Mouse (Mus musculus) gastrocnemius, postnatal 36 days (tissue): ENCODE measurements at regions not wholly inside any gene's neighbourhood (a gene's known extent, or its start where the extent isn't known, plus 50 kb on each side); places are given as distances from the start of the nearest gene placed in this dataset.
A peak's percentile ranks its signal among the peaks of the same experiment; 100 is the strongest.

Source experiments
- DNase-seq, 2 experiments: peaks; one replicate each; pipeline ENCODE4 v3.0.0; 2022
- intact Hi-C: fragments of 180-260 bp; cut with DNase I; formaldehyde crosslinking; loops from one replicate; pipeline ENCODE4 v1.15.1; 2025

DNA sequence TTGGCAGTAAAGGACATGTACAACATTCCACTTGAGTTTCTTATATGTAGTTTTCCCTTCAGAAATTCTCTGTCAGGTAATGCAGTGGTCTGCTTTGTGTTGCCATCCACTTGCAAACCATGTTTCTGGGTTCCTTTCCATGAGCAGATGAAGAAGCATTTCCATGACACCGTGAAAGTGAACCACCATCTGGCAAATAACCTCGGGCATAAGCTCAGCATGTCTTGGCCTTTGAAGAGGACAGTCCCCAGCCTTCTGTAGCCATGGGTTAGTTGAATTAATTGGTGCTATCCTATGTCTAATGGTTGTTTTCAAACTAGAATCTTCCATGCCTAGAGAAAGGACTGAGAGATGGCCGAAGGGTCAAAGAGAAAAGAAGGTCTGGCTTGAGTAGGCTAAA, 414.3 kb upstream of the Id4 start:
- intact Hi-C loops, result no loop called here
- DNase-seq, result no peak

DNA sequence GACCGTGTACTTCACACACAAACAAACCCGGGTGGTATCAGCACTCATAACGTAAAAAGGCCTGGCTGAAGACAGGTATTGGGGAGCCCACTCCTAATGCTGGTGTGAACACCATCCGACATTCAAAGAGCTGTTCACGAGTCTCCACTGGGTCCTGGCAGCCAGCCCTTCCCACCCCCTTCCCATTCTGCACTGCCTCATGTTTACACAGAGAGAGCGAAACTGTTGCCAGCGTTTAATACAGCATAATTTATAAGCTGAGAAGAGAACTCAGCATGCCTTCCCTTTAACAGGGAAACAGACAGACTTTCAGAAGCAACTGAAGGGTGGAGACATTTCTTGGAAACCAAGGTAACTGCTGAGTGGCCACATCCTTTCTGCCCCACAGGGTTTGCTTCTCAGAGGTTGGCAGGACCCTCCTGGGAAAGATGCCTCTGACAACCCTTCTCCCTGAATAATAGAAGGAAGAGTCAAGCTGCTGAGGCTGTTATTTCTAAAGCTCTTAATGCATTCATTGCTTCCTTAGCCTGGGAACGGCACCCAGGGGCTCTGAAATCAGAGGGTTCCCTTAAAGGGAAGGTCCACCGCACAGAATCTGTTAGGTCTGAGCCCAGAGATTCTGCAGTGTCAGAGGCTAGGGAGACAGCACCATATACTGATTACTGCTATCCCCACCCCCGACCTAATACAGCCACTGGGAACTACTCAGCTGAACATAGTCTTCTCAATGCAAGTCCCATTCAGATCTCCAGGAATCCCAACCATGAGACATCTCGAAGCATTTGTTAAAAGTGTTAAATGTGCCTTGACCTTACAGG, 412.4 kb upstream of the Id4 start:
- intact Hi-C loops, result no loop called here
- no peak for DNase-seq

DNA sequence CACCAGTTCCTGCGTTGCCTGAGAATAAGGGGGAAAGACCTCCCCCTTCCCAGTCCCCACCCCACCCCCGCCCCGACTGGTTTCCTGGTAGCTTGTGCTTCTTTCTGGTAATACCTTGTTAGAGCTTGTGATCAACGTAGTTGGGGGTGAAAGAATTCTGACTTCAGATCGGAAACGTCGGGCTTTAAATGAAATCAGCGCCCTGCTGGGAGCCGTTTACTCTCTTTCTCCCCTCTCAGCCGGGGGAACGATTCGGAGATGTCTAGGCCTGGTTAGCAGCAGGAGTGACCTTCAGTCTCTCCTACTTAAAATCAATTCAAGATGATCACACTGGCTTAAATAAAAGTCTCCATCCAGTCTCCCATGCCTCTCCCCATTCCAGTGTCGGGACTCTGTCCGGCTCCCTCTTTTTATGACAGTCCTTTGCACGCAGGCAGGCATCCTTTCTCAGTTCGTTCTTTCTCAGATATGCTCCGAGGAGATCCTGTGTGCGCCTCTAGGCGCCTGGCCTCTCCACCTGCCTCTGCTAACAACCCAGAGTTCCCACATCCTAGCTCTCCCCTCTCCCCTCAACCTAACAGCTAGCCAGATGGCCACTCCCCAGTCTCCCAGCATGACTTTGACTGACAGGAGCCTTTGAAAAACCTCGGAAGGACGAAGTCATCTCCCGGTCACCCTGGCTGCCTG, 405.5 kb upstream of the Id4 start:
- intact Hi-C loops, result no loop called here
- no peak for DNase-seq

DNA sequence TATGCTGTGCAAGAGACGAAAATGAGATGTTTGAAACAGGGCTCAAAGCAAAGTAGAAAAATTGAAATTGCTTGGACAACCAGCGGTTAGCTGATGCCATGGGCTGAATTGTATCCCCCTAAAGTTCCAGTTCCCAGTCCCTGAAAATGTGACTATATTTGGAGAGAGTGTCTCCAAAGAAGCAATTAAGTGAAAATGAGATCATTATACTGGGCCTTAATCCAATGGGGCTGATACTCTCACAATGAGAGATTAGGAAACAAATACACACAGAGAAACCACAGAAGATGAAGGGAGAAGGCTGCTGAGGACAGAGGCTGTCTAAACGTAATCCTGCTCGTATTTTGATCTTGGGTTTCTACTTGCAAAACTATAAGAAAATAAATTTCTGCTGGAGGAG, 402.1 kb upstream of the Id4 start:
- intact Hi-C loops, result no loop called here

DNA sequence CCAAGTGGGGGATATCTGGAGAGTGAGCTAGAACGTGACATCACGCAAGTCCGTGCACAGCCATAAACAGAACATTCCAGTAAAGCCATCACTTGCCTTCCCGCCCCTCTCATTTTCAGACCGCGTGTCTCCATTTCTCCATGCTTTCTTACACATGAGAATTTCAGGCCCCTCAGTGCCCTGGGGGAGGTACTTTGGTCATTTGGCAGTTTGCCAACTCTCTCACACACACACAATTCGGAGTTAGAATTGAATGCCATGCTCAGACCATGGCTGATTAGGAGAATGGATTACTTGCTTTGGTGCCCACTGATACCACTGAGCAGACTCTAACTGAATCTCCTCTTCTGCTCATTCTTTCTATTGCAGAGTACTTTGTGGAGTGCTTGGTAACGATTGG, 400.7 kb upstream of the Id4 start:
- intact Hi-C loops, result no loop called here
- no peak for DNase-seq

More for the DNA sequence above, 402.1 kb upstream of the Id4 start:
- no peak for DNase-seq

DNA sequence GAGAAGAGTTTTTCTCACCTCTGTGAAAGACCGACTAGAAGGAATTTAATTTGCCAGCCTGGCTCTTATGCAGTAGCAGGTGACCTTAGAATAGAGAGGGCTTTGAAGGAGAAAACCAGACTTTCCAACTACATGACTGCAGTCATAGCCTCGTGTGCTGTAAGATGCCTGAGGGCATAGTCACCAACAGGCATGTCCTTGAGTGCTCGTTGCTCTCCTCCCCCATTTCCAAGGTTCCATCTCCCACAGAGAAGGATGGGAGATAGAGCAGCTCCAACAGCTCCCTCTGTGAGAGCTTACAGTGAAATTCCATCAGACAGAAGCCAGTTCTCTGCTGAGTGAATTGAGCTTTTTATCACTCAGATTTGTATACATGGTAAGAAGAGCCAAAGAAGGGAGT, 398.1 kb upstream of the Id4 start:
- intact Hi-C loops, result no loop called here
- no peak for DNase-seq

DNA sequence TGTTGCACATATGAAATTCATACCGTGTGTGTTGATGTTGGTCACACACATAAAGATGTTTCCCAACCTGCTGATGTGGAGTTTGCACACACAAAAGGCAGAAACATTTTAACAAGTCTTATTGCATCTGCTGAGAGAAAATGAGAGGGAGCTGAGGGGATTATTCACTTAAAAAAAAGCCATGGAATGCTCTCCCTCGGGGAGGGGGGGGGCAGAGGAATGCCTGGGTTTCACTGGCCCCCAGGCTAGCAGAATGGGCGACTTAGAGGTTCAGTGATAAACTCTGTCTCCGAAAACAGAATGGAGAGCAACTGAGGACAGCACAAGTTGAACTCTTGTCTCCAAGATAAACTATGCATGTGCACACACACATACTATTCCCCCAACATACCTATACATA, 392.4 kb upstream of the Id4 start:
- intact Hi-C loops, result no loop called here

DNA sequence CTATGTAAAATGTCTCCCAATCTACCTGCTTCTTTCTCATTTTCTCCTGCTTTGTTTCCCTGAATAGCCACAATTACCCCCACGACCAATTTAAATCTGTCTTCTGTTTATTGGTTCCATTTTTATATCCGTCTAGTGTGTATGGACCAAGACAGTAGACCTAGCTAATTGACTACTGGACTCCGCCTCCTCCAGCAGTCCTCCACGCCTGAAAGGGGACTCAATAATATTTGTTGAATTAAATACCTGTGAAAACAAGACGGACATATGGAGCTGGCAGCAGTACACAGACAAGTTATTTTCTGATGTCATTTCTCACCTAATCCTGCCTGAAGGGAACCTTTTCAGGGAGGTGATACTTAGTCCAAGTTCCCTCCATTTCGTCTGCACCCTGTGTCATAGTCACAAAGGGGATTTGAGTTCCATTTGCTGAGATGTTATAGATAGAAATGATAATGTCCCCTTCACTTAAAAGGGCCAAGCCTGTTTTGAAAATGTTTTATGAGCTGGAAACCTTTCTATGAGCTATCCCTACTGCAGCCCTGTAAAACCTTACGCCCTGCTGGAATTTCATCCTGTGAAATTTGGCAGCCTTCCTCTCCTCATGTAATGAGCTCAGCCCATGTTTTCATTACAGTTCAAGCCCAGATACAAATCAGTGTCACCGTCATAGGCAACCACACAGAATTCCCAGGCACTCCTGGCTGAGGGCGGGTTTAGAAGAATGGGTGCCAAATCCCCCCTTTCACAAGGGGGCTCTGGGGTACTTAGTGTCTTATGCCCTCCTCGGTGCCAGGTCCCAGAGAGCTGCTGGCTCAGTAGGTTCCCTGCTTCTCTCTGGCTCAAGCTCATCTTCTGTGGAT, 391.1 kb upstream of the Id4 start:
- intact Hi-C loops, result no loop called here
- peak in 1 of 2 experiments; percentile 17 for DNase-seq

More for the DNA sequence above, 392.4 kb upstream of the Id4 start:
- DNase-seq, result no peak

DNA sequence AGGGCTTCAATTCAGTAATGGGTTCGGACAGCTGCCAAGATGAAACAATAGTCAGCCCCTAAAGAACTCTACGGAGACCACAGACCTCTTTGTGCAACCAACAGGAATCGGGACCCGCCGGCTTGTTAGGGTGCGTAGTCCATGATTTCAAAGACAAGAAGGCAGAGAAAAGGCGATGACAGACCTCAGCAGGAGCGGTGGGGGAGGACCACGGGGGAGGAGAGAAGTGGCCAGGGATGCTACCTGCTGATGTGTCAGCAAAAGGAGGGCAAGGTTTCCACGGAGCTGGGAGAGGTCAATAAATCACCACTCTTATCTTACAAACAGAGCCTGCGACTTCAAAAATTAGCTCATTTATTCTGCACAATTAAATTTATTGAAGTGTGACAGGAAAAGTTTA, 388.4 kb upstream of the Id4 start:
- DNase-seq, result no peak
- intact Hi-C loops, result no loop called here

DNA sequence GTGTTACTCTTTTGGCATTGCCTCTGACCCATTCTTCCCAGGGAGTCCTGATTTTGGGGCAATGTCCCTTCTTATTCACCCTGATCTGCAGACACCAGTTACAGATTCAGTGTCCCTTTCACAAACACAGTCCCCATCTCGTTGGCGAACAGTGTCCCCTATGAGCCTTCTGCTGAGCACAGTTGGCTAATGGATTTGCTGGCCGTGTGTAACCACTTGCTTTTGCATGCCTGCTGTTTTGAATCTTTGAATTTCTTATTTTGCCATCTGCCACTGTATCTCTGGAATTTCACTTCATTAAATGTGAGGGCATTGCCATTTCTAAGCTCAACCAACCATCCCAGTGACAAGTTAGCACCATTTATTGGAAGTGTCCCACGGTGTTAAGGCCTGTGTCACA, 368.5 kb upstream of the Id4 start:
- intact Hi-C loops, result no loop called here
- no peak for DNase-seq

DNA sequence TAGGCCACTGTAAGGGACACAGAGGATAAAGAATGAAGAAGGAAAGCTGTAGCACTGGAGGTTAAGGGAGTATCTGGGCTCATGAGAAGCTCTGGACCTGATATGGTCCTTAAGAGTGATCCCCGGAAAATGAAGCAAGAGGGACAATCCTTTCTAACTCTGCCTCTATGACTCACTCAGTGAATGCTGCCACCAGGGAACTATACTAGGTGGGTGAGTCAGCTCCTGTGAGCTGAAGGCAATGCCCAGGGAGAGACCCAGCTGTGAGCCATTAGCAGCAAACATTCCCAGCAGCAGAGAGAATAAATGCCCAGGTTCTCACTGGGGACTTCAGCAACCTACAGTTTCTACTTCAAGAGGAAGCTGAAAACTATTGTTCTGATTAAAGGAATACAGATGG, 366.7 kb upstream of the Id4 start:
- no peak for DNase-seq
- intact Hi-C loops, result no loop called here

DNA sequence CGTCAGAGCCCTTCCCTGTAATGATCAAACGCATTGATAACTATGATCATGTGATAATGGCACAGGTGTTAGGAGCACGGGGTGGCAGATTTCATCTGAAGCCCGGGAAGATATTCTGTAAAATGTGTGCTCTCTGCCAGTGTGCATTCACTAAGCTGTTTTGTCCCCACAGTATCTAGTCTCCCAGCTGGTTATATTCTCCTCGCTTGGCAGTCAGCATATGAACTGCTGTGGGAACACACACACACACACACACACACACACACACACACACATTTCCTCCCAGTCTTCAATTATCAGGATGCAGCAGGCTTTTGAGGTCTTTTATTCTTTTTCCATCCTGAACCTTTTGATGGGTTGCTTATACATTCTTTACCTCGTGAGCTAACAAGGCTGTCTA, 365.8 kb upstream of the Id4 start:
- intact Hi-C loops, result no loop called here
- DNase-seq, result no peak

DNA sequence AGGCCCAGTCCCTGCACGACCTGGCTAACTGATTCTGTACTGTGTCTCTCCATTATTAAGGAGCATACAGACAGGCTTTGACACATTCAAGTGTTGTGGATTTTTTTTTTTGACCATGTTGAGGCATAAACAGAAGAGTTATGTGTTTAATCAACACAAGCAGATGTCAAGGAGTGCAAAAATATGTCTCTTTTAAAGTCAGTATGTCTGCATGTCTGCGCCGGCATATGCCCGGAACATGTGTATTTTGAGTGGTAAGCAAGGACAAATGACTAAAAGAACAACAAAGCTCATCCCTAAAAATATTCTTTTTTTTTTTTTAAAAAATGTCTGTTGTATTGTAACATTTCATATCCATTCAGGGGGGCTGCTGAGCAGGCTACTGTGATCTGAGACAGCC, 364.4 kb upstream of the Id4 start:
- intact Hi-C loops, result no loop called here
- DNase-seq, result no peak

DNA sequence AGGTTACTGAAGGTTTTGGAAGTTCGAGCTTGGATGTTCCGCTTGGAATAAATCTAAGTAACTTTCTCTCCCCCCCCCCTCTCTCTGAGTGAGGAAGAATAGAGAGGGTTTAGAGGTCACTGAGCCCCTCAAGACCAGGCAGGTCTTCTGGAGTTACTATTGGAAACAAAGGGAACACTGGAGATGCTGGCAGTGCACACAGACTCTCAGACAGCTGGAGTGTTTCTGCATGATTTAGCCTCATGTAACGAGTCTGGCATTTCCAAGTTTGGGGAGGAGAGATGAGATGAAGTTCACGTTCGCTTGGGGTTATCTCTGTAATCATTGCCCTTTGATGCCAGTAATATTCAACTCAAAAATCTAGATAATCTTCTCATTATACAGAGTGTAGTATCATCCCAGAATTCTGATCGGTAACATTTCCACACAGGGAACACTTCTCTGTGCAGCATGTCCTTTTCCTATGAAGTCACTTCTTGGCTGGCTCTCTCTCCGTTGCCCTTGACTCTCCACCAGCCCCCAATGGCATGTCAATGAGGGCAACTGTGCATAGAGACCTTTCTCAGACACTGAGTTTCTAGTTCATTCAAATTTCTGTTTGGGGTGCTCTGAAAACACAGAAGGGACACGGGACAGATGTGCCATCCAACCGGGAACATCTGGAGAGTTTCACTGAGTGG, 351.0 kb upstream of the Id4 start:
- intact Hi-C loops, result no loop called here
- DNase-seq, result no peak

DNA sequence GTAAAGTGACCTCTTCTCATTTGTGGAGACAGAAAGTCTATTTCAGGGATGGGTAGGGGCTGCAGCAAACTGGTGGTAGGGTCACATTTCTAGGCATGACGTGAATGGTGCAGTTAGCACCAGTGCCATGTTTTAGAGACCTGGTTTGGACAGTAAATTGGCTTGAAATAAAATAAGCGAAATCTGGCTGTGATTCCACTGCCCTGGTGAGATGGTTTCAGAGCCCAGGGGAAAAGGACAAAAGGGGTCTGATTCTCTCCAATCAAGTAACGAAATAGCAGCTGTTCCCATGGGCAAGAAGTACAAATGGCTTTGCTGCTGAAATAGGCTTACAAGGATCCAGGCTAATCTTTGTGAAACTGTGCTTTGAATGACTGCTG, 350.5 kb upstream of the Id4 start:
- DNase-seq, result no peak
- intact Hi-C loops, result no loop called here

DNA sequence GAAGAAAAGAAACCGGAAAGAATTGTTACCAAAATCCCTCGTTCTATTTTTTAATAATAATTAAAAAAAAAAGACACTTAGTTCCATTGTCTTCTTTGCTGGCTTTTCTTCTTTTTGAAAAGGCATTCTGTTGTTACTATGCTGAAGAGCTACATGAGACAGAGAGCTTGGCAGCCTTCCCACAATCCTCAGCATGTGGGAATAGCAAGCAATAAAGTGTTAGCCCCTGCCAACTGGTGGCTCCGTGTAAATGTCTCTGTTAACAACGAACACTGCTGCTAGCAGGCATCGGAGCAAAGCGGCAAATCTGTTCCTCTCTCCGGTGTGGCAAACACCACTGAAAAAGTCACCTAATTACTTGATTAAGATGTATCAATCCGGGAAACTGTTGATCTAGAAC, 344.6 kb upstream of the Id4 start:
- intact Hi-C loops, result no loop called here
- DNase-seq, result no peak

DNA sequence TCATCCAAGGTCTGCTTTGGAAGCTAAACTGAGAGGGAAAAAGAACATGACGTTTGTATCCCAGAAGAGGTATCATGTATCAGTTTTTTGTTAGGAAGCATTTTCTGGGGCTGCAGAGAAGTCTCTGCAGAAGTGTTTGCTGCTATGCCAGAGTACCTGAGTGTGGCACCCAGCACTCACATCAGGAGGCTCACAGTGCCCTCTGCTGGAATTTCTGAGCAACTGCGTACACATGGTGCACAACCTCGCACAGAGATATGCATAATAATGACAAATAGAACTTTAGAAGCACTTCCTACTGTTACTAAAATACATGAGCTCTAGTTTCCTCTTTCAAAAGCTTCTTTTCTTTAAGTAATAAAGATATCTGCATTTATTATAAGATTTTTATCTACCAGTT, 343.7 kb upstream of the Id4 start:
- no peak for DNase-seq
- intact Hi-C loops, result no loop called here

DNA sequence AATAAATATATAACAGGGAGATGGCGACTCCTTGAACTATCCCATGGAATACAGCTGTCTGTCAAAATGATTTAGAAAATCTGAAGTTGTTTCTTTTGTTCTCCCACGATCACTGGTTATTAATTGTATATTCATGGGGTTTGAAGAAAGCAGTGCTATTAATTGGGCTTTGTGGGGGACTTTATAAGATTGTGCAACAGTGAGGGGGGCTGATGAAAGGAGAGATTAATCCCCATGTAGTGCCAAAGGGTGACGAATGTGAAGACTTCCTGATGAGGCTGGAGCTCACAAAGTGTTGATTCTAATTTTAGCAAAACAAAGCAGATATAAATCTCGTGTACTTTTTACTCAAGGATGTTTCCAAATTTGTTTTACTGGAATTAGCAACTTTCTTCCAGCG, 340.0 kb upstream of the Id4 start:
- DNase-seq, result no peak
- intact Hi-C loops, result no loop called here

DNA sequence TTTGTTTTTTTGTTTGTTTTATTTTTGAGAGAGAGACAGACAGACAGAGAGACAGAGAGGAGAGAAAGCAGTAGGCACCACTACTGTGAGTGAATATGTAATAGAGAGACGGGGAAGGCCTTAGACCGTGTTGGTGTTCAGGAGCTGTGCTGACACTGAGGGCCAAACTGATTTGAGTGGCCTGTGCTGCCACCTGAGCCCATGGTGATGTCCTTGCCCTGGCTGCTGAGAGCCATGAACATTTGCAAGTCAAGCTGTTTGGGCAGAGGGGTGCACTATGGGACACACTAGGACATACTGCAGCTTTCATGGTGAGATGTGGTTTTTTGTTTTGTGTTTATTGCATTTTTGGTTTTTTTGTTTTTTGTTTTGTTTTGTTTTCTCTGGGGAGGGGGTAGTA, 320.3 kb upstream of the Id4 start:
- DNase-seq, result no peak
- intact Hi-C loops, result no loop called here

DNA sequence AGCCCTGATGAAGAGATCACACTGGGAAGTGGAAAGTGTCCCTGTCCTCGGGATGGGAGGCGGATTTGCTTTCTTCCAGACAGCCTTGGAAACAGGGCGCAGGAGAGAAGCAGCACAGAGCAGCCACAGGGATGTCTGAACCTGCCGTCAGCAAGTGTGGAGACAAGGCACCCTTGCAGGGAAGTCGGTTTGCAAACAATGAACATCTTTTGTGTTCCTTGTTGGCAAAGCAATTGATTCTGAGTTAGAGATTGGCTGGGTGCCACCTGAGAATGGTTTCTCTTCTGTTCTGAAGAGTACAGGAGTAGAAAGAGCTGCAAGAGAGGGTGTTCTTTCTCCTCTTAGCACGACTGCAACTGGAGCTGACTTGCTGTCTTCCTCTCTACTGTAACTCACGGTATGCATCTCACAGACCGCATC, 318.6 kb upstream of the Id4 start:
- DNase-seq, result no peak

DNA sequence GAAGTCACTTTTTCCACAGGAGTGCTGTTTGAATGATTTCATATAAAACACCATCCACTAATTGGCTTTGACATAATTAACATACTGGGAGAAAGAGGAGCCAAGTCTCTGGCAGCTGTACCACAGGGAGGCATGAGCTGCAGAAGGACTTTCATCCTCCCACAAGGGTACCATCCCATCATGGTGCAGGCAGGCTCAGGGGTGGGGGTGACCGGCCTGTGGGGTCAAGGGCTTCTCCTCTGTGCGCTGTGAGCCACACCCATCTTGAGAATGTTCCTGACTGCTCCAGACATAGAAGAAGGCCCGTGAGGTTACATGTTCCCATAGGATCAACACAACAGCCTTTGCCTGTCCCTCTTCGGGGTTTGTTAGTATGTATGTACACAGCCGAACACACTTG, 317.4 kb upstream of the Id4 start:
- intact Hi-C loops, result no loop called here
- no peak for DNase-seq

More for the DNA sequence above, 318.6 kb upstream of the Id4 start:
- intact Hi-C loops, result no loop called here
